Mouse (Mus musculus) midbrain, embryonic 12.5 days (tissue): Measurements from ENCODE around the gene Dop1a. TPM values are rescaled to one million over a fixed set of nuclear protein-coding genes. Genes with fewer than 3 reads are reported as not detected.

Experiments
- ATAC-seq: fragments of 200-750 bp; cut with Nextera tagmentation; 2 replicates; pipeline ENCODE4 v1.8.0; 2017; ENCODE audit warnings: low read depth, moderate TSS enrichment, moderate library complexity; ENCODE audit not compliant: low FRiP score
- H3K27ac ChIP-seq: fragments of 300-500 bp; sonication (generic); replicated peaks from 2 replicates; pipeline ENCODE4 v1.5.1; 2016; ENCODE audit warnings: mild to moderate bottlenecking
- H3K27me3 ChIP-seq: fragments of 300-500 bp; sonication (generic); 2 replicates; pipeline ENCODE4 v1.6.1; 2016; ENCODE audit warnings: mild to moderate bottlenecking
- H3K36me3 ChIP-seq: fragments of 300-500 bp; sonication (generic); 2 replicates; pipeline ENCODE4 v1.6.1; 2016
- H3K4me1 ChIP-seq: fragments of 300-500 bp; sonication (generic); 2 replicates; pipeline ENCODE4 v1.6.1; 2016
- H3K4me2 ChIP-seq: fragments of 300-500 bp; sonication (generic); replicated peaks from 2 replicates; pipeline ENCODE4 v1.6.1; 2016; ENCODE audit warnings: mild to moderate bottlenecking, moderate library complexity
- H3K4me3 ChIP-seq: fragments of 300-500 bp; sonication (generic); 2 replicates; pipeline ENCODE4 v1.5.1; 2016; ENCODE audit warnings: mild to moderate bottlenecking
- H3K9ac ChIP-seq: fragments of 300-500 bp; sonication (generic); replicated peaks from 2 replicates; pipeline ENCODE4 v1.6.1; 2016; ENCODE audit warnings: mild to moderate bottlenecking, moderate library complexity
- H3K9me3 ChIP-seq: fragments of 300-500 bp; sonication (generic); 2 replicates; pipeline ENCODE4 v1.6.1; 2016; ENCODE audit warnings: mild to moderate bottlenecking
- WGBS: fragments of 180-500 bp; shearing (Covaris S2); methylation state at CpG from one replicate; pipeline ENCODE4 v1.1.7; 2016; 5-methylcytosine and 5-hydroxymethylcytosine counted together
- polyA plus RNA-seq: library from polyadenylated mRNA; unstranded; fragments of >200 nt; fragmentation: Nextera tagmentation; extraction: Ambion mirVana; gene quantifications from 2 replicates; pipeline ENCODE4 v1.2.1, GENCODE M21; 2016

Gene Dop1a
- 20.1 and 23.3 TPM in 2 replicates for polyA plus RNA-seq

DNA sequence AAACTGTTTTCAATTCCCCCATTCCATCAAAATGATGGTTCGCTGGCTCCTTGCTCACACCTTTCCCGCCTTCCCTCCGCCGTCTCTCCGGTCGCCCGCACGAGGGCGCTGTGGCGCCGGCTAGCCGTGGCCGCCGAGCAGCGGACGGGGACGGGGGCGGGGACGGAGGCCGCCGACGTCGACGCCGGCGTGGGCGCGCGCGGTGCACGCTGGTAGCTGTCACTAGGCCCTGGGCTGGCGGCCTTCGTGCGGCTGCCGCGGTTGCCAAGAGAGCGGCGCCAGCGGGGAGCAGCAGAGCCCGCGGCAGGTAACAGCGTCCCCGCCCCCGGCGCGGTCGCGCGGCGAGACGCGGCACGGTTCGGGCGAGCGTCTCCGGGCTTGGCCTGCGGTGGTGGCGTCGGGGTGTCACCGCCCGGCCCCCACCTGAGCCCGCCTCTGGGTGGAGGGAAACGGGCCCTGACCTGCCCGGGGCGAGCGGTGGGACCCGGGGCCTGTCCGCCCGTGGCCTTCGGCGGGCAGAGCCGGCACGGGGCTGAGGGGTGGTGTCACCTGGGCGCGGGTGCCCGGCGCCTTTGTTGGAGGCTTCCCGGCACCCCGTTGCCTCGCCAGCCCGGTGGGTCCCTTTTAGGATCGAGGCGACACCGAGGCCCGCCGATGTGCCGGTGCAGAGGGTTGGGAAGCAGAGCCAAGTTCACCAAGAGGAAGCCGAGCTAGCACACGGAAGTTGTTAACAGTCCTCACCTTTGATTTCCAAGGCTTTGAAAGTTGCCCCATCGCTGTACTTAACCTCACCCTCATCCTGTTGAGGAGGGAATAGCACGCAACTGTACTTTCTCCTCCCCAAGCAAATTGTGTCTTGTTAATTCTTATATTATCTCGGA lies at the start of gene Dop1a:
Gene Dop1a, plus strand, starts transcription at position 165 of the 881 bp plus-strand sequence.
- H3K36me3 ChIP-seq = no peaks in the 10 kb centered on the region

DNA sequence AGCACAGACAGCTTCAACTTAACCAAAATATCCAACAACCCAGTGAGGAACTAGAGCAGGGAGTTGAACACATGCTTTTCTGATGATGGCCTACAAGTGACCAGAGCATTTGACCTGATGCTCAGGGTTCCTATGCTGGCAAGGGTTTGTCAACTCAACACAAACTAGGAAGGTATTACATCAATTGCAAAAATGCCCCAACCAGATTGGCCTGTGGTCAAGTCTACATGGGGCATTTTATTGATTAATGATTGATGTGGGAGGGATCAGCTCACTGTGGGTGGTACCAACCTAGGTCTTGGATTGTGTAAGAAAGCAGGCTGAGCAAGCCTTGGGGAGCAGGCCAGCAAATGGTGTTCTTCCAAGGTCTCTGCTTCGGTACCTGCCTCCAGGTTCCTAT lies 49.0 kb upstream of the Dop1a start:
- 92% methylated on average over 1 of the region's 1 CpGs for WGBS
- H3K4me1 ChIP-seq = no peaks in the 10 kb centered on the region
- no peaks in the 10 kb centered on the region for H3K27me3 ChIP-seq
- H3K27ac ChIP-seq = no peak overlapping the region
- H3K36me3 ChIP-seq = no peaks in the 10 kb centered on the region
- H3K4me2 ChIP-seq = no peak overlapping the region
- H3K9me3 ChIP-seq = no peaks in the 10 kb centered on the region
- no peak for ATAC-seq
- no peak overlapping the region for H3K9ac ChIP-seq
- H3K4me3 ChIP-seq = no peak overlapping the region

More for the DNA sequence above, at the start of gene Dop1a:
- Histone ChIP-seq H3K9me3 (no peaks in the 10 kb centered on the region), H3K27me3 (peaks cover 10% of the 10 kb centered on the region), H3K9ac (peak within 1 kb of the TSS; percentile 88), H3K4me3 (peak within 1 kb of the TSS; percentile 89), H3K4me2 (peak within 1 kb of the TSS; percentile 93), H3K27ac (peak within 1 kb of the TSS; percentile 68), H3K4me1 (peaks cover 7% of the 10 kb centered on the region; the same call in 1 of the 2 replicates)
- peak; percentile 93 for ATAC-seq
- WGBS = 1% methylated on average over 67 of the region's 93 CpGs

DNA sequence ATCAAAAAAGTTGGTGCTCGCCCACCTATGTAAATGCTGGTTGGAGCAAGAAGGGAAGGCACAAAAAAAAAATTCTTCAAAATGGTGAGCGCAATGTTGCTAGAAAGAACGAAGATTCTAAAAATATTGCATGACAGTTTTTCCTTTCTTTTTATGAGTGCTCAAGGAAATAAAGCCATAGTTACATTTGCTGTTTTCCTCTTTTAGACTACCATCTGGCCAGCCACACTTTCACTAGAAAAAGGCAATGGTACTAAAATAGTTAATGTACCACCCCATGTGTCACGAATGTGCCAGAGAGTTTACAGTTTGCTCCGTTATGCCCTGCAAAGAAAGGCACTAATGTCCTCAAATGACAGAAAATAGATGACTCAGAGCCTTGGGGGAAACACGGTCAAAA lies 47.6 kb upstream of the Dop1a start:
- WGBS = 95% methylated on average over 6 of the region's 6 CpGs
- H3K9ac ChIP-seq = no peak overlapping the region
- no peaks in the 10 kb centered on the region for H3K4me1 ChIP-seq
- no peaks in the 10 kb centered on the region for H3K27me3 ChIP-seq
- ATAC-seq = no peak
- H3K4me3 ChIP-seq = no peak overlapping the region
- no peaks in the 10 kb centered on the region for H3K9me3 ChIP-seq
- no peak overlapping the region for H3K4me2 ChIP-seq
- H3K27ac ChIP-seq = no peak overlapping the region
- no peaks in the 10 kb centered on the region for H3K36me3 ChIP-seq

DNA sequence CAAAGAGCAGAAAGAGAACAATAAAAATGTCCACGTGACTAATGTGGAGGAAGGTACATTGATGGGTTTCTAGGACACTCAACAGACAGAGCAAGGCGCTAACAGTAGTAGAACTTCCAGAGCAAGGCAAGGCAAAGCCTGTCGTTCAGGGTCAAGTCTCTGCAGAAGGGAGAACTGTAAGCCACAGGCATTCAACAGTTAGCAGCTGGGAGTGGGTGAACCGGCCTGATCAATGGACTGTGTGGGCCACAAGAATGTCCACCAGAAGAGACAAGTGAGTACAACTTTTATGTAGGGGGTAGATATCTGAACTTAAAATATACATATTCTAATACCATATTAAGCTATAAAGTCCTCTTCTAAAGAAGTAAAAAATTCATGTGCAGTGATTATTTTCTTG lies 43.6 kb upstream of the Dop1a start:
- no peak for ATAC-seq
- WGBS = 83% methylated on average over 4 of the region's 4 CpGs
- no peaks in the 10 kb centered on the region for H3K4me1 ChIP-seq
- no peak overlapping the region for H3K27ac ChIP-seq
- H3K4me2 ChIP-seq = no peak overlapping the region
- H3K36me3 ChIP-seq = no peaks in the 10 kb centered on the region
- H3K9me3 ChIP-seq = no peaks in the 10 kb centered on the region
- no peak overlapping the region for H3K9ac ChIP-seq
- no peak overlapping the region for H3K4me3 ChIP-seq
- no peaks in the 10 kb centered on the region for H3K27me3 ChIP-seq

DNA sequence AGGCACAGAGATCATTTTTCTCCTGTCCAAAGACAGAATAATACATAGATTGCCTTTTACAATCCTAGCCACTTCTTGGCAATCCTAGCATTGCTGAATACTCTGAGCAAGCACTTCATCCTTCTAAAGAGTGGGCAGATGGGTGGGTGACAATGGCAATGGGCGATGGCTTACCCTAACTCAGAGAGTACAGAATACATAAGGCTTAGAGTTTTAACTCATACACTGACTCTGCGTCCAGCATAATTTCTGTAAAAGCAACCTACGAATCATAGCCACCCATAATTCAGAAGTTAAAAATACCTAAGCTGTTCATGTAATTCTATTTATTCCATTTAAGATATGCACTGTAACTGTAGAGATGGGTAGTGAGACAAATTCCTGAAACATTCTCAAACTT lies 31.4 kb upstream of the Dop1a start:
- H3K4me3 ChIP-seq = no peak overlapping the region
- H3K9ac ChIP-seq = no peak overlapping the region
- peaks cover 6% of the 10 kb centered on the region; the same call in 1 of the 2 replicates for H3K4me1 ChIP-seq
- 97% methylated on average over 3 of the region's 3 CpGs for WGBS
- H3K36me3 ChIP-seq = no peaks in the 10 kb centered on the region
- H3K27ac ChIP-seq = no peak overlapping the region
- no peaks in the 10 kb centered on the region for H3K9me3 ChIP-seq
- H3K27me3 ChIP-seq = no peaks in the 10 kb centered on the region
- no peak for ATAC-seq
- H3K4me2 ChIP-seq = no peak overlapping the region

DNA sequence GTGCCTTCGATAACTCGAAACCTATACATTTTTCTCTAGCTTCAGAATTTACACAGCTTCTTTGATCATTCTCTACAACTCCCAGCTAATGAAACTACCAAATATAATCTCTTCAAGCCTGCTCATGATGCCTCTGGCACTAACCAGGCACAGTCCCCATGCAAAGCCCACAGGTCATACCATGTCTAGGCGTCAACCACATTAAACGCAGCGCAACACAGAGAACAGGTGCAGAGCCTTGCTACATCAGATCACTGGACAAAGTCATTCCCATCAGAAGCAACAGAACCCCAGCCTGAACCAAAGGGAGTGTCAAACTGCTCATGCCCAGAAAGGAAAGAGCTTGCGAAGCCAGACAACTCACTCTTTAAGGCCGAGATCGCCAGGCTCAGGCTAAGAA lies 30.3 kb upstream of the Dop1a start:
- Histone ChIP-seq H3K9ac (no peak overlapping the region), H3K4me1 (peaks cover 6% of the 10 kb centered on the region; the same call in 1 of the 2 replicates), H3K27me3 (no peaks in the 10 kb centered on the region), H3K9me3 (no peaks in the 10 kb centered on the region), H3K36me3 (no peaks in the 10 kb centered on the region), H3K4me3 (no peak overlapping the region), H3K4me2 (no peak overlapping the region), H3K27ac (no peak overlapping the region)
- 97% methylated on average over 8 of the region's 8 CpGs for WGBS
- ATAC-seq = no peak

DNA sequence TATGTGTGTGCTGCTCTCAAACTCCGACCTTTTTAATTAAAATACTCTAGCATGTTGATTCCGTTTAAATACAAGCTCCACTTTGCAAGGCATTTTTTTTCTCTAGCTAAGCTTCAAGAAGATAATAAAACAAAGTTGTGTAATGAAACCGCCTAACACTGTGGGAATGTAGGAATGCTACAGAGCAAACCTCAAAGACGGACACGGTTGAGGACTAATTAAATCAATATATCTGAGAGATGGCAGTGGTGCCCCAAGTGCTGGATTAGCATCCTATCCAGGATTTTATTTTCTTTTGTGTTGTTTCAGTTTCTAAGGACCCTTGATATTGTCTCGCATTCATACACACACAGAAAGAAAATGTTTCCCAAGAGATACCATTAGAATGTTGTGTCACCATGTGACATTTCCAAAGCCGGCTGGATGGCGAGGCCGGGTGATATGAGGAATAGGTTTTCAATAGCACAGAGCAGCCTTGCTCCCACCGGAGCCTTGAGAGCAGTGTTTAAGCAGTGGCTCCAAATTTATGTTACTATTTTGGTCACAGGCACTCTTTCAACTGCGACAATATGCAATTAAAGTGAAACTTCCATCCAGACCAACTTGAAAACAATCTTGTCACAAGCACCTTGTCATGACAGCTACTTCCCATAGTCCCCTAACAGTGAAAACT lies 28.5 kb upstream of the Dop1a start:
- Histone ChIP-seq H3K4me1 (peaks cover 6% of the 10 kb centered on the region; the same call in 1 of the 2 replicates), H3K9me3 (no peaks in the 10 kb centered on the region), H3K27me3 (no peaks in the 10 kb centered on the region), H3K9ac (no peak overlapping the region), H3K27ac (no peak overlapping the region), H3K36me3 (no peaks in the 10 kb centered on the region), H3K4me2 (no peak overlapping the region), H3K4me3 (no peak overlapping the region)
- 45% methylated on average over 11 of the region's 11 CpGs for WGBS
- ATAC-seq = peak; percentile 64

DNA sequence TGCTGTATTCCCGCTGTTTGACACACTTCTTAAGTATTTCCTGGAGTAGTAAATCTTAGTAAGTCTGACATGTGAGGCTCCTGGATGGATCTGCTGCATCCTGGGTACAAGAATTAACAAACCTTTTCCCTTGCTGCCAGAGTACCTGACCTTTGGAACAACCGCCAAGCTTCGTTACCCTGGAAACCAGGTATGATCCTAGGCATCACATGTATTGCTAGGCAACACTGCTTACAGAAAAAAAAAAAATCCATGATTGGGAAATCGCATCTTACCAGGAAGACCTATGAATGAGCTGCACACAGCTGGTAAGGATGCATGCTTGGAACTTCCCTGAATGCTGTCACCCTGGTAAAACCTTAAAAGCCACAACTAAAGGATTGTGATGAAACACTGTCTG lies 24.7 kb upstream of the Dop1a start:
- 79% methylated on average over 4 of the region's 4 CpGs for WGBS
- Histone ChIP-seq H3K27me3 (peaks cover under 1% of the 10 kb centered on the region; the same call in 1 of the 2 replicates), H3K27ac (no peak overlapping the region), H3K9ac (no peak overlapping the region), H3K4me1 (peaks cover 6% of the 10 kb centered on the region; the same call in 1 of the 2 replicates), H3K36me3 (no peaks in the 10 kb centered on the region), H3K4me2 (no peak overlapping the region), H3K4me3 (no peak overlapping the region), H3K9me3 (no peaks in the 10 kb centered on the region)
- no peak for ATAC-seq

DNA sequence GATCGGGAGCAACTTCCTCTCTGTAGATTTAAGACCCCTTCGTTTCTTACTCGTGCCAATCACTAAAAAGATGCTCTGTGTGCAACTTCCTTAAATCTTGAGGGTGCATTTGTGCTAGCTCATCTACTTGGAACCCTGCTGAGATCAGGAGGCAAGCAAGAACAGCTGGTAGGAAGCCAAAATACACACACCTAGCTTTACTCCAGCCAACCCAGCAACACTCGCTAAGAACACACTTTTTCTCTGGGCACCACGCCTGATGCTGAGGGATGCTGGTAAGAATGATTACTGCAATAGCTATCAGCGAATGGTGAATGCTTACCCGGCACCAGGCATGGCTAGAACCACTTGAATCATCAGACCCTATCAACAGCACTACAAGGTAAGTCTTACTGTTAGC lies 20.1 kb upstream of the Dop1a start:
- no peak overlapping the region for H3K4me2 ChIP-seq
- H3K27ac ChIP-seq = no peak overlapping the region
- peaks cover 15% of the 10 kb centered on the region for H3K27me3 ChIP-seq
- peaks cover 8% of the 10 kb centered on the region; the same call in 1 of the 2 replicates for H3K4me1 ChIP-seq
- no peaks in the 10 kb centered on the region for H3K36me3 ChIP-seq
- no peak for ATAC-seq
- 91% methylated on average over 7 of the region's 7 CpGs for WGBS
- no peak overlapping the region for H3K9ac ChIP-seq
- H3K9me3 ChIP-seq = no peaks in the 10 kb centered on the region
- no peak overlapping the region for H3K4me3 ChIP-seq

DNA sequence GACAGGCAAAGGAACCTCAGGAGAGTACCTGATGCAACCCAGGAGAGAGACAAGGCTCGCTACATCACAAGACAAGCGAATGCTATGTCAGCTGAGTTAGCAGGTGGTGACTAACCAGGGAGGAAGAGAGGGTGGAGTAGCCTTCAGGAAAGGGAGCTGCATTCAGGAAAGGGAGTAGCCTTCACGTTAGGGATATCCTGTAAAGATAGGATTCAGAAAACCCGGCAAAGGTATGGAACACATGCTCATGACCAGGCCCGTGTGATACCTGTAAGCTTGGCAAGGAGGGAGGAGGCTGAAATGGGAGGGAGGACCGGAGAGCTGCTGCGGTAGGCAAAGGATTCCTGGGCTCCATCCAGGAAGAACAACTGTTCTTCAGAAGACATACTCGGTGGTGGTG lies 19.5 kb upstream of the Dop1a start:
- Histone ChIP-seq H3K4me2 (no peak overlapping the region), H3K4me1 (peaks cover 8% of the 10 kb centered on the region; the same call in 1 of the 2 replicates), H3K9ac (no peak overlapping the region), H3K27ac (no peak overlapping the region), H3K36me3 (no peaks in the 10 kb centered on the region), H3K9me3 (no peaks in the 10 kb centered on the region), H3K27me3 (peaks cover 16% of the 10 kb centered on the region), H3K4me3 (no peak overlapping the region)
- WGBS = 91% methylated on average over 8 of the region's 8 CpGs
- ATAC-seq = no peak

DNA sequence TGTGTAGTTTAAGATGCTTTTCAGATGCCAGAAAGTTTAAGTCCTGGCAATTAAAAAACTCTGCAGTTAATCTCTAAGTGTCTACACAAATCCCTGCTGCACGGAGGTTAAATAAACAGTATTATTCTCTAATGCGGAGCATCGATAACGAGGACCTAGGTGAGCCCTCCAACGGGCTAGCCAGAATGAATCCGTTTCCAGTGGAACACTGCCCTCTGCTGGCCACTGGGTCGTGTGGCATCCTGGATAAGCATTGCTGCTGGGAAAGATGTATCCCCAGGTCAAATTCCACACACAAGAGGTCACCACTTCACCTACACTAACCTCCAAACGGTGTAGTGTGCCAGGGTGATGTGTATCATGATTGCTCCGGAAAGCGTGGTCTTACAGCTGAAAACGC lies 17.4 kb upstream of the Dop1a start:
- Histone ChIP-seq H3K9me3 (no peaks in the 10 kb centered on the region), H3K4me2 (0 out of 2 replicates have a peak overlapping the region, but pooled peaks have one; percentile 22), H3K27me3 (peaks cover 19% of the 10 kb centered on the region), H3K4me1 (peaks cover 8% of the 10 kb centered on the region; the same call in 1 of the 2 replicates), H3K27ac (no peak overlapping the region), H3K36me3 (no peaks in the 10 kb centered on the region), H3K4me3 (no peak overlapping the region), H3K9ac (no peak overlapping the region)
- ATAC-seq = peak; percentile 71
- 4% methylated on average over 11 of the region's 11 CpGs for WGBS

DNA sequence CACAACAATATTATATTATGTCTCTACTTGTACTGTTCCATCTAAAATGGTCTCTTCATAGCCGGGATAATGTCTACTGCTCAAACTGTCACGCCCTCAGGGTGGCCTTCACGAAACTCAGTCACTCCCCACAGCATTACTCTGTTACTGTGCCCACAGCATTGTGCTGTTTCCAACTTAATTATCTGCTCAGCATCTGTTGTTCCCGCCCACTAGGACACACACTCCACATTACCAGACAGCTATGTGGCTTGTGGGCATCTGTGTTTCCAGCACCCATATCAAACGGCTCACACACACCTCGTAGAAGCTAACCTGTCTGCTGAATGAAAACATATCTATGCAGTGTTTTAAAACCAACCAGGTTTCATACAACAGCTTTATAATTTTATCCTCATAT lies 15.9 kb upstream of the Dop1a start:
- Histone ChIP-seq H3K4me2 (no peak overlapping the region), H3K36me3 (no peaks in the 10 kb centered on the region), H3K27me3 (peaks cover 19% of the 10 kb centered on the region), H3K4me3 (no peak overlapping the region), H3K9ac (no peak overlapping the region), H3K27ac (no peak overlapping the region), H3K4me1 (peaks cover 8% of the 10 kb centered on the region; the same call in 1 of the 2 replicates), H3K9me3 (no peaks in the 10 kb centered on the region)
- ATAC-seq = no peak
- WGBS = 38% methylated on average over 6 of the region's 6 CpGs
